Mouse (Mus musculus): Measurements from ENCODE around the gene Atp13a2.

DNA sequence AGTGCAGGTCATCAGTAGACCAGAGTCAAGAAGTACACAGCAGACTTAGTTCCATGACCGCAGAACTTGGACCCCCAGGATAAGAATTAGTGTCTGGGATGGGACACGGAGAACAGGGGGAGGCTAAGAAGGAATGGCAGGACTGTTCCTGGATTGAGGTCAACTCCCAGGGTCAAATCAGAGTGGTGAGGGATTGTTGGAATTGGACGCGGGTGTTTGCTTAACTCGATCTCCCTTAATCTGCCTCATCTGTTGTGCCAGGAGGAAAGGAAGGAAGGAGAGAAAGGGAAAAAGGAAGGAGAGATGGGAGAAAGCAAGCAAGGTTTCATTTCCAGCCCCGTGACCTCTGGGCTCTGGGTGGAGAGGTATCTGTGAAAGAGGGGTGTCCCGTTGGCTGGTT, 23.4 kb downstream of the Atp13a2 start, which contains the start of gene Mfap2:
- TF ChIP-seq CTCF (IDR thresholded peaks at IDR 0.05; ENCODE audit: low read depth, low read length), result no peak
- TF ChIP-seq GATA1 (IDR thresholded peaks at IDR 0.05; ENCODE audit: borderline replicate concordance, low read length), result no peak
- no peak for TF ChIP-seq TAL1 (conservative IDR thresholded peaks at IDR 0.05; ENCODE audit: low read depth, low read length)
- no peak for TF ChIP-seq GATA2 (IDR thresholded peaks at IDR 0.05; ENCODE audit: borderline replicate concordance, low read depth, low read length)

Measured in G1E (cell line).